Mouse (Mus musculus) brown adipose tissue, adult 24 weeks (tissue): ENCODE measurements at regions not wholly inside any gene's neighbourhood (a gene's known extent, or its start where the extent isn't known, plus 50 kb on each side); places are given as distances from the start of the nearest gene placed in this dataset.

Experiments used
- H3K27ac ChIP-seq: fragments of 200-500 bp; replicated peaks from 2 replicates; pipeline ENCODE4 v1.5.1; 2012; ENCODE audit warnings: low read depth, mild to moderate bottlenecking, low read length
- H3K4me1 ChIP-seq: fragments of 200-500 bp; 2 replicates; pipeline ENCODE4 v1.6.1; 2012; ENCODE audit warnings: low read length, mixed read lengths; ENCODE audit not compliant: control insufficient read depth, insufficient read depth, insufficient read length
- H3K4me3 ChIP-seq: fragments of 200-500 bp; 2 replicates; pipeline ENCODE4 v1.5.1; 2012; ENCODE audit warnings: low read depth, mild to moderate bottlenecking, low read length, moderate library complexity; ENCODE audit not compliant: insufficient read depth

- H3K27ac ChIP-seq = no peak overlapping the region
Observed at GRCm38 (mm10) chr10:118629360-118630040, 188.7 kb downstream of the Ifng start.

GRCm38 (mm10) chr10:118631786-118632185, 190.9 kb downstream of the Ifng start:
- Histone ChIP-seq H3K4me3 (no peak overlapping the region), H3K4me1 (no peaks in the 10 kb centered on the region), H3K27ac (no peak overlapping the region)

More at GRCm38 (mm10) chr10:118629360-118630040, 188.7 kb downstream of the Ifng start:
- no peak overlapping the region for H3K4me3 ChIP-seq
- H3K4me1 ChIP-seq = no peaks in the 10 kb centered on the region

GRCm38 (mm10) chr10:118632187-118632586, 191.3 kb downstream of the Ifng start:
- no peak overlapping the region for H3K4me3 ChIP-seq
- no peak overlapping the region for H3K27ac ChIP-seq
- no peaks in the 10 kb centered on the region for H3K4me1 ChIP-seq

- no peaks in the 10 kb centered on the region for H3K4me1 ChIP-seq
- no peak overlapping the region for H3K4me3 ChIP-seq
- no peak overlapping the region for H3K27ac ChIP-seq
Observed at GRCm38 (mm10) chr10:118633429-118633828, 192.6 kb downstream of the Ifng start.

DNA sequence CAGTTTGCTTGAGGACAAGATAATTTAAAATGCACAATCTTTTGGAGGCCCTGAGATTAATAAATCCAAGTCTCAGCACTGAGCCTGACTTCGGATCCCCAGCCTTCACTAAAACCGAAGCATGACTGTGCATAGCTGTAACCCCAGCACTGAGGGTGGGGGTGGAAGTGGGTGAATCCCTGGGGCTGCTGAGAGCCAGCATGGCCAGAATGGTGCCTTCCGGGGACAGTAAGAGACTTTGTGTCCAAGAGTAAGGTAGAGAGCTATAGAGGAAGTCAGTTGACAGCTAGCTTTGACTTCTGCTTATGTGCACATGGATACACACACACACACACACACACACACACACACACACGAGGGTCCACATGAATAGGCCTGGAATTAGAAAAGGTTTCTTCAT, 198.3 kb downstream of the Ifng start:
- Histone ChIP-seq H3K4me1 (no peaks in the 10 kb centered on the region), H3K4me3 (no peak overlapping the region), H3K27ac (no peak overlapping the region)

- Histone ChIP-seq H3K27ac (no peak overlapping the region), H3K4me1 (no peaks in the 10 kb centered on the region), H3K4me3 (no peak overlapping the region)
Observed at GRCm38 (mm10) chr10:118640121-118640809, 199.4 kb downstream of the Ifng start.

- H3K27ac ChIP-seq = no peak overlapping the region
Observed at GRCm38 (mm10) chr10:118640810-118641427, 200.1 kb downstream of the Ifng start.

GRCm38 (mm10) chr10:118643622-118644021, 202.8 kb downstream of the Ifng start:
- no peaks in the 10 kb centered on the region for H3K4me1 ChIP-seq

More at GRCm38 (mm10) chr10:118640810-118641427, 200.1 kb downstream of the Ifng start:
- Histone ChIP-seq H3K4me1 (no peaks in the 10 kb centered on the region), H3K4me3 (no peak overlapping the region)

DNA sequence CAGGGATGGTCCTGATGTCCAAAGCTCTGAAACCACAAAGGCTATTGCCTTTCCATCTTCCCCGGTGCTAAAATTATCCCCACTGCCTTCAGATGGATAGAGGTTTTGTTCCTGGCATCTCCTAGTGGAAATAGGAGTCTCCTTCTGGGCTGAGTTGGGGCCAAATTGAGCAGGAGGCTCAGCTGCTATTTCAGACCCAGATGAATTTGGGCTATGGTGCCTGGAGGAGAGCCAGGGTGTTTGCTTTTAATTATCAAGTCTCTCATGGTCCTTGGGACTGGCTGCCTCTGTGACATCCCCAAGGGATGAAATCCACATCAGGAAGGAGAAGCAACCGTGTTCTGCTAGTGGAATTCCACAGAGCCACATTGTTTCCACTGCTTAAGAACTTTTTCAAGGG, 207.3 kb downstream of the Ifng start:
- Histone ChIP-seq H3K4me3 (no peak overlapping the region), H3K4me1 (no peaks in the 10 kb centered on the region), H3K27ac (no peak overlapping the region)

More at GRCm38 (mm10) chr10:118643622-118644021, 202.8 kb downstream of the Ifng start:
- Histone ChIP-seq H3K27ac (no peak overlapping the region), H3K4me3 (no peak overlapping the region)

- Histone ChIP-seq H3K4me1 (no peaks in the 10 kb centered on the region), H3K27ac (no peak overlapping the region), H3K4me3 (no peak overlapping the region)
Observed at GRCm38 (mm10) chr10:118656561-118656960, 213.4 kb downstream of the Dyrk2 start.

GRCm38 (mm10) chr10:118666009-118666408, 204.0 kb downstream of the Dyrk2 start:
- Histone ChIP-seq H3K27ac (no peak overlapping the region), H3K4me3 (no peak overlapping the region), H3K4me1 (no peaks in the 10 kb centered on the region)

GRCm38 (mm10) chr10:118675816-118676465, 194.1 kb downstream of the Dyrk2 start:
- Histone ChIP-seq H3K4me1 (no peaks in the 10 kb centered on the region; the same call in 1 of the 2 replicates), H3K4me3 (no peak overlapping the region), H3K27ac (no peak overlapping the region)

DNA sequence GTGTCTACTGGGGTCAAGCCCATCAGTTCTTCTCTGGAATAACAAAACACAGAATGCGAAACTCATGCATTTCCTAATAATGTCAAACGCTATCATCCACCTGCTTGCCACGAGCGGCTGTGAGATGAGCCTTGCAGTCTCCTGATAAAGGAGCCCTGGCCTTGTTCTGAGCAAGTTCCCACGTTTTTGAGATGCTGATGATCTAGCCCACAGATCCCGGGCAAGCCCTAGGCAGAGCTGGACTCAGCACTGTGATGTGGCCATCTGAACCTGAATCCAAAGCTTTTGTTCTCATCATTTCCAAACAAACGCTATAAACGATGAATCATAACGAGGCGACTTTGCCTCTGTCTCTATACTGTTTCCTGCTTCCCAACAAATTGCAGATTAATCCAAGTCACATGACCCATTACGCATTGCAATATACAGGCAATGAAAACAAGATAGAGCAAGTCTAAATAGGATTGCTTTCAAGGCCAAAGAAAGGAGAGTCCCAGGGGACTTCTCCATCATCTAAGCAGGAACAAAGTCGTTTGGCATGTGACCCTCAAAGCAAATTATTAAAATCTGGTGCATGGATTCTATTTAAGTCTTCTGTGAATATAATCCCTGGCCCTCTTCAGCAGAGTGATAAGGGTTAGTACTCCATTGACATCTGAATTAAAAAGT, 191.1 kb downstream of the Dyrk2 start:
- H3K4me3 ChIP-seq = no peak overlapping the region
- no peaks in the 10 kb centered on the region; the same call in 1 of the 2 replicates for H3K4me1 ChIP-seq
- H3K27ac ChIP-seq = no peak overlapping the region

GRCm38 (mm10) chr10:118679507-118679906, 190.5 kb downstream of the Dyrk2 start:
- H3K4me3 ChIP-seq = no peak overlapping the region
- no peak overlapping the region for H3K27ac ChIP-seq
- H3K4me1 ChIP-seq = no peaks in the 10 kb centered on the region; the same call in 1 of the 2 replicates

DNA sequence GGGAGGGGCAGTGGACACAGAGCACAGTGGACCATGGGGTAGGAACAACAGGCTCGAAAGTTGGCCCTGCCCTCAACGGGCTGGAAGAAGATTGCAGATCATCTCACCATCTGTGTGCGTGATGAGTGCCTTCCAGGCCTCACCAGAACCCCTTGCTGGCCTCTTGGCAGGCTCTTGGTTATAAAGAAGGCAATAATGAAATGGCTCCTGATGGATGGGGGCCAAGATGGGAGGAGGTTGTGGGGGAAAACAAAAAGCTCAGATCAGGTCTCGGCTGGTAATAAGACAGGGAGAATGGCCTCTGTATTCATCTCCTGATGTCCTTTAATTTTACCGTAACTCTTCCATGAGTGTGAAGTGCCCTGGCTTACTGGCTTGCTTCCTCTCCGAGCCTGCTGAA, 189.1 kb downstream of the Dyrk2 start:
- Histone ChIP-seq H3K27ac (no peak overlapping the region), H3K4me3 (no peak overlapping the region), H3K4me1 (no peaks in the 10 kb centered on the region; the same call in 1 of the 2 replicates)
